Mouse (Mus musculus): Measurements from ENCODE around the gene Slc2a12.

Gene Slc2a12

GRCm38 (mm10) chr10:22644853-22645491 is at the start of gene Slc2a12:
TSS of gene Slc2a12 (plus strand) at chr10:22645011.
- peak; percentile 75 to 81 for DNase-seq

DNA sequence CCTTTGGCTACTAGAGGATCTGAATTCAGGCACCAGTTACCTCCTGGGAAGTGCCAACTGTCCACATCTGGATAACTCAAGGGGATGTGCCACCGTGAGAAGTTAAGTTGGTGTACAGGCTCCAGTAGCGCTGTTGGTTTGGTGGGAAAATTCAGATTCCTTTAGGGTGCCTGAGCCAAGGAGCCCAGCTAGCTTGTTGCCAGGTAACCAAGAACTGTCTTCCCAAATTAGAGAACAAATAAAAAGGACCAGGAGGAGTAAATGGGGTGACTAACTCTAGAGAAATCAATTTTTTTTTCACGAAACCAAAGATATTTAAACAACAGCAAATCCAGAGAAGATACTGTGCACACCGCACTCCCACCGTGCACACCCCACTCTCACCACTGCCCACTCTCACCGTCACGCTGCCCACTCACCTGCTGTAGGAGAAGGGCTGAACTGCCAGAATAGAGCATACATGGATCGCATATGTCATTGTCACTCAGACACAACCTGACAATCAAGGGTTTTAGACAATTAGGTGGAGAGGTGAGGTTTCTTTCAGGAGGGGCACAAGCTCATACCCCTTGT is 45.8 kb upstream of the Slc2a12 start:
- DNase-seq = no peak

- no peak for DNase-seq
Observed at GRCm38 (mm10) chr10:22601046-22601445, 43.8 kb upstream of the Slc2a12 start.

- no peak for DNase-seq
Observed at GRCm38 (mm10) chr10:22604801-22605200, 40.0 kb upstream of the Slc2a12 start.

DNA sequence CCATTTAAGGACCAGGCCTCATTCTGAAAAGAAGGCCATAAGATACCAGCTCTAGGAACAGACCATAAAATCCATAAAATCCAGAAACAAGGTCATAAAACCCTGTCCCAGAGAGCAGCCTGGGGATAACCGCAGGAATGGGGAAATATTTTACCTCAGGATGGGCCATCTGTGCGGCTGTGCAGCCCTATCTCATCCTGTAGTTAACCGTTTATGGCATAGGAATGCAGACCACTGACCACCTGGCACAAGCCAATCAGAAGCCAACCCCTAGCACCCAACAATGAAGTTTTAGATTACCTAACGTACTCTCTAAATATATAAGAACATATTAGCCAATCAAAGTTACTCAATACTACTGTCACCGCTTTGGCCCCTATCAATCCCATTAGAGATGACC is 36.5 kb upstream of the Slc2a12 start:
- no peak for DNase-seq

- peak in 1 of 2 experiments; percentile 30 for DNase-seq
Observed at GRCm38 (mm10) chr10:22608799-22609357, 35.9 kb upstream of the Slc2a12 start.

DNA sequence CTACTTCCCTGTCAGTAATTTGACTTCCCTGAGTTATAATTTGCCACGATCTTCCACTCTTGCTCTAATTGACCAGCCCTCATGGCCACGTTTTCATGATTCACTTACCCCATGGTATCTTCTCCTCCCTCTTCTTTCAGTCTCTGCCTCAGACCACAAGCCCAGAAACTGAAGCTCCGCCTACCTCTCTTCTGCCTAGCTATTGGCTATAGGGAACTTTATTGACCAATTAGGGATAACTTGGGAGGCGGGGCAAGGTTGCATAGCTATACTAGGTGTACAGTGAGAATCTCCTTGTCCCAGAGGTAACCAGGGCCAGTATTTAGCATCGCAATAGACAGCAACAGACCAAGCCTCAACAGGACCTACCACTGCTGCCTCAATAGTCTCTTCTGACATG is 31.5 kb upstream of the Slc2a12 start:
- DNase-seq = no peak

- DNase-seq = no peak
Observed at GRCm38 (mm10) chr10:22614554-22614953, 30.3 kb upstream of the Slc2a12 start.

DNA sequence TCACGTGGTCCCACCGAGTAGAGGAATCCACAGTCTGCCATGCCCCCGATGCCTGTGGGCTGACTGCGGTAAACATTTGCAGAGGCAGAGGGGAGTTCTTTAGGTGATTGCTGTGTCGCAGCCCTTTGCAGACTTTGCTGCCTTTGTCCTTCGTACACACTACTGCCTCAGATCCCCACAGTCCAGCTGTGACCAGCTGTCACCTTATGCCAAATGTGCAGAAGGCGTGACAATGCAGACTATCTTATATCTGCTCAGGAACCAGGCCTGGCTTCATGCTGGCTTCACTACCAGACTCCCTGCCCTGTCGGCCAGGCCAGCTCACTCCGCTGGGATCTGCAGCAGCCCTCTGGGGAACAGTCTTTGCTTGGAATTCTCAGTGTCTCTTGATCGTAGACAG is 29.5 kb upstream of the Slc2a12 start:
- peak; percentile 14 to 55 for DNase-seq

DNA sequence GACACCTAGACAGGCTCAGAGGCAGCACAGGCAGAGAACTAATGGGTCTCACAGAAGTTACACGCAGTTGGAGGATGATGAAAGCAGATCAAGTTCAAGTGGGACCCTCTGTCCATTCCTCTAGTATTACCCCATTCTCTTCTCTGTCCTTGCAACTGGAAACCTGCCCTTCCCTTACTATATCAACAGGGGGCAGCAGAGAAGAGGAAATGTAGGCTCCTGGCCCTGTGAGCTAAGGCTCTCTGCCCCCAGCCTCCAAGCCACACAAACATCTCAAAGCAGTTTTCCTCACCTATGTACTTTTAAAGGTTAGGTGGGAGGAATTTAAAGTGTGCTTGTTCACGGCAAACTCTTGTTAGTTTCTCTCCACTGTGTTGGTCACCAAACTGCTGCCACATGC is 26.0 kb upstream of the Slc2a12 start:
- DNase-seq = peak in 1 of 2 experiments; percentile 18

- no peak for DNase-seq
Observed at GRCm38 (mm10) chr10:22628832-22629231, 16.0 kb upstream of the Slc2a12 start.

DNA sequence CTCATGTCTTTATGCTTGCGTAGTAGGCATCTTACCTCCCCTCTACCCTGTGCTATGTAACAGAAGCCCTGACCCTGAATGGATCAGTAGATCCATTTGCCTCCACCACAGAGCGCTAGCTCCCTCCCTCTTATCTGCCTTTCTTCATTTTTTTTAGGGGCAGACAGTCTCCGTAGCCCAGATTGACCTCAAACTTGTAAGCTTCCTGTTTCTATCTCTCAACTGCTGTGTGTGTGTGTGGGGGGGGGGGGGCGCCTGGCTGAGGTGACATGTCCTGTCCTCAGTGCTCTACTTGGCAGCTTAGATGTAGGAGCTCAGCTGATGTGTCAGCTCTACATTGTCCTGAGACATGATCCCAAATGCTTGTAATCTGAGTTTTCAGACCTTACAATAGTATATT is 13.7 kb upstream of the Slc2a12 start:
- DNase-seq = no peak

DNA sequence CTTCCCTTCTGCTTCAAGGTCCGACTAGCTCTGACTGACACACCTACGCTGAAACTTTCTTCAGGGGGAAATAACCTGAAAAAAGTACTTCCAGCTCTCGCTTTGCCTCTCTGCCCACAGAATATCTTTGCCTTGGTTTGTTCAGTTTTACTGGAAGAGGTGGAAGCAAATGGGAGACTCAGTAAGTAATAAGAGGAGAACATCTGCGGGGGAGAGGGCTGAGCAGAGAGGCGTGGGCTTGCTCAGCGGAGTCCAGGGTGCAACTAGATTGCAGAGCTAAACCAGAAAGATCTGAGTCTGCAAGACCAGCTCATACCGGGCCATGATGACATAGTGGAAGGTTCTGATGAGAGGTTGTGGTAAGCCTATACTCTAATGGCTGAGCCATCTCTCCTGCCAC is 13.3 kb upstream of the Slc2a12 start:
- no peak for DNase-seq

- no peak for DNase-seq
Observed at GRCm38 (mm10) chr10:22631956-22632355, 12.9 kb upstream of the Slc2a12 start.

DNA sequence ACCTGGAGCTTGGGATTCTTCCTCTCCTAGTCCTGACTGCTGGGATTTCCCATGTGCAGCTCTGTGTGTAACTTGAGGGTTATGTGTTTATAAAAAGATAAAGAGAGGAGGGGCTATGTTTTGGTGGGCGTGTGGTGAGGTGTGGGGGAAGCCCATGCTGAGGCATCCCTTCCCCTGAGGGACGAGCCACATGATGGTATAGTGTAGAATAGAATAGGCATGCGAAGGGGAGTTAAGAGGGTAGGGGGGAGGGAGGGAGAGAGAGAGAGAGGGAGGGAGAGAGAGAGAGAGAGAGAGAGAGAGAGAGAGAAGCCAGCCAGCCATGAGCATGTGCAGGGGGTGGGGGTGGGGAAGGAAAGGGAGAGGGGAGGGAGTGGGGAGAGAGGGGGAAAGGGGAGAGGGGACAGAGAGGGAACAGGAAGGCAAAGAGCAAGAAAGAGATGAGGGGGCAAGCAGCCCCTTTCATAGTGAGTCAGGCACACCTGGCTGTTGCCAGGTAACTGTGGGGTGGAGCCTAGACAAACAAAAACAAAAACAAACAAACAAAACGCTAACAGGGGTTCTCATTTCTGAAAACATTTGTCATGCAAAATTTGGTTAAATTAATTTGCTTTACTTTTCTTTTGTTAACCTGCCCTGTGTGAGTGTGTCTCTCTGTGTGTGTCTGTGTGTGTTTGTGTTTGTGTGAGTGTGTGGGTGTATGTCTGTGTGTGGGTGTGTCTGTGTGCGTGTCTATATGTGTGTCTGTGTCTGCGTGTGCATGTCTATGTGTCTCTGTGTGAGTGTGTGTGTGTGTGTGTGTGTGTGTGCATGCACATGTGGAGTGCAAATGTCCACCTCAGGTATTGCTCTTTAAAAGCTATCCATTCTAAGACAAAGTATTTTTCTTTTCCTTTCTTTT is 11.2 kb upstream of the Slc2a12 start:
- no peak for DNase-seq

DNA sequence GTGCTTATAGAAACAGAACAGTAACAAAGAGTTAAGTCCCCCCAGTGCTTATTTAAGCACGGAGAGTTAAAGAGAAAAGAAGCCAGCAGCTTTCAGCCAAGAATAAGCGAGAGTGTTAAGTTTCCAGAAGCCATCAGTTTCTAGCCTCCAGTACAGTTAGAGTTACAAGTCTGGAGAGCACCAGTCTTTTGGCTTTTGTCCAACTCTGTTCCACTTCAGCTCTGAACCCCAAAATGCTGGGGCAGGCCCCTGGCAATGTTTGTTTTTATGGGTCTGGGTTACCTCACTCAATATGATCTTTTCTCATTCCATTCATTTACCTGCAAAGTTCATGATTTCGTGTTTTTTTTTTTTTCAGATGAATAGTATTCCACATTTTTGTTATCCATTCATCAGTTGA is 7.6 kb upstream of the Slc2a12 start:
- DNase-seq = no peak

- DNase-seq = no peak
Observed at GRCm38 (mm10) chr10:22644171-22644570, 640 bp upstream of the Slc2a12 start.

GRCm38 (mm10) chr10:22648702-22649101 is 3.9 kb downstream of the Slc2a12 start:
- DNase-seq = no peak

DNA sequence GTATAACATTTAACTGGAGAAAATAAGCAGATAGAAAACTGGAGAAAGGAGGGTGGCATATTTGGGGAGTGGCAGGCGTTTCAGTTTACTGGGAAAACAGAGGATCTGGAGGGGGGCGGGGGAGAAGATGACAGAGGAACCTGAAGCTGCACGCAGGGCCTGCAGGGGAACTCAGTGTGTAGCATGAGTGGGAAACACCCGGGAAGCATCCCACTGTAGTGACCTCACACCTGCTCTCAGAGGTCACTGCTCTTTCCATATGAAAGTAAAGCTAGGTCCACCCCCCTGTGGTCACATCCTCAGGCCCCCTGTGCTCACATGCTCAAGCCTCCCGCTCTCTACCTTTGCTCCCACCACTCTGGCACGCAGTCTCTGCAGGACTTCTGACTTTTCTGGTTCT is 9.0 kb downstream of the Slc2a12 start:
- no peak for DNase-seq

DNA sequence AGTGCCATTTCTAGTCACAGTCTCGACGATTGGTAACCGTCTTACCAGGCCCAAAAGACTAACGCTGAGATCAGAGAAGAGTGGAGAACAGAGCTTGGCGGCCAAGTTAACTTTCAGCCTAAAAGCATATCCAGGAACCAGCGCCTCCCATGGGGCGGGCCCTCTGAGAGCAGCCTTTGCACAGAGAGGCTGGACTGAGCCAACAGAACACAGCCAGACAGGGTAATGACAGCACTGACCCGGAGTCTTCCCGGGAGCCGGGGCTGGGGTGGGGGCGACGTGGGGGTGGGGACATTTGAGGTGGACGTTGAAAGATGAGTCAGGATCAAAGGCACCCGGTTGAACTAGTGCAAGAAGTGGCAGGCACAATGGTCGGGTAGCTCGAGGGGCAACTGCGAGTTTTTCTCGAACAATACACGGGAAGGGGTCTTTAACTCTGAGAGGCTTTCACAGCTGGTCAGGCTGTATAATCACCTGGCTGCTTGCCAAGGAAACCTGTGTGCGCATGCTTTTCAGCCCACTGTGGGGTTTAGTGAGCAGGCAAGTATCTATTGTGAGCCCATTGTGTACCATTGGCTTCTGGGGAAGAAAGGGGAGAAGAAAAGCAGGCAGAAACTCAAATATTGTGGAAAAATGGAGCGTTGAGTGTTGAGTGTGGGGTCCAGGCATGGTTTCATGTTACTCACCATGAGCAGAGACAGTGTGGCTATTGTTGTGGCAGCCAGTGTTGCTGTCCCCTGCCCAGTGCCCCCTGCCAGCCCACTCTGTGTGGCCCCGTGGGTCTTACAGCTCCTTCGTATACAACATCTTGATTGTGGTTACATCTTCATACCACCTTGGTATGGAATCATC is 13.9 kb downstream of the Slc2a12 start:
- no peak for DNase-seq

DNA sequence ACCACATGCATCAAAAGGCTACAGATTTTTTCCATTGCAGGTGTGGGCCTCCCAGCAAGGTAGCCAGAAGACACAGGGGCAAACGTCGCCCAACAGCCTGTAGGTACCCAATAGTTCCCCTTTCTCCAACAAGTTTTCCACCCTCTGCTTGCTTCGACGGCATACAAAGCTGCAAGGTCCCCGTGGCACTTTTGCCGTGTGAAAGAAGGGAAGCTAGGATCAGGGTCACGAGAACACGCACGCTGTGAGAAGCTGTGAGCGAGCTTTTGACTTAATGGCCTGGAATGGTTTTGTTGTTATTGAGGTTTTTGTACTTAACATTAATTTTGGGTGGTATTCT is 14.5 kb downstream of the Slc2a12 start:
- no peak for DNase-seq

GRCm38 (mm10) chr10:22660286-22661000 is 15.6 kb downstream of the Slc2a12 start:
- no peak for DNase-seq

Data from lung, postnatal 4 days (tissue).